Mouse (Mus musculus) embryonic facial prominence, embryonic 11.5 days (tissue): ENCODE data around the gene Nfic. TPM values are rescaled to one million over a fixed set of nuclear protein-coding genes. Genes with fewer than 3 reads are reported as not detected.

ENCODE experiments used
- ATAC-seq: fragments of 200-750 bp; cut with Nextera tagmentation; replicated peaks from 2 replicates; pipeline ENCODE4 v1.8.0; 2017; ENCODE audit warnings: low read depth; ENCODE audit not compliant: insufficient number of reproducible peaks, low FRiP score, low TSS enrichment
- DNase-seq: peaks from one replicate; pipeline ENCODE4 v3.0.0-alpha.2; 2015; ENCODE audit warnings: low spot score
- H3K27ac ChIP-seq: fragments of 300-500 bp; sonication (generic); replicated peaks from 2 replicates; pipeline ENCODE4 v1.5.1; 2014; ENCODE audit warnings: mild to moderate bottlenecking, low read depth, low read length, control low read depth
- H3K27me3 ChIP-seq: fragments of 300-500 bp; sonication (generic); 2 replicates; pipeline ENCODE4 v1.6.1; 2014; ENCODE audit warnings: mild to moderate bottlenecking, low read length, moderate library complexity, mixed read lengths; ENCODE audit not compliant: control insufficient read depth, insufficient read depth
- H3K36me3 ChIP-seq: fragments of 300-500 bp; sonication (generic); replicated peaks from 2 replicates; pipeline ENCODE4 v1.6.1; 2014; ENCODE audit warnings: low read depth, mild to moderate bottlenecking, low read length, moderate library complexity, mixed read lengths; ENCODE audit not compliant: control insufficient read depth, insufficient read depth
- H3K4me1 ChIP-seq: fragments of 300-500 bp; sonication (generic); 2 replicates; pipeline ENCODE4 v1.6.1; 2014; ENCODE audit warnings: low read length, mixed read lengths; ENCODE audit not compliant: control insufficient read depth, insufficient read depth
- H3K4me2 ChIP-seq: fragments of 300-500 bp; sonication (generic); 2 replicates; pipeline ENCODE4 v1.6.1; 2014; ENCODE audit warnings: low read depth, mild to moderate bottlenecking, control low read depth, low read length, moderate library complexity
- H3K4me3 ChIP-seq: fragments of 300-500 bp; sonication (generic); 2 replicates; pipeline ENCODE4 v1.5.1; 2014; ENCODE audit warnings: low read depth, low read length, control low read depth
- H3K9ac ChIP-seq: fragments of 300-500 bp; sonication (generic); replicated peaks from 2 replicates; pipeline ENCODE4 v1.6.1; 2014; ENCODE audit warnings: mild to moderate bottlenecking, control low read depth, low read length
- H3K9me3 ChIP-seq: fragments of 300-500 bp; sonication (generic); replicated peaks from 2 replicates; pipeline ENCODE4 v1.6.1; 2016; ENCODE audit warnings: mild to moderate bottlenecking, low read length, inconsistent platforms, mixed read lengths; ENCODE audit not compliant: control insufficient read depth
- WGBS: fragments of 180-500 bp; shearing (Covaris S2); extraction: QIAGEN DNeasy Blood & Tissue Kit; methylation state at CpG from one replicate; pipeline ENCODE4 v1.1.7; 2014; 5-methylcytosine and 5-hydroxymethylcytosine counted together
- polyA plus RNA-seq: library from polyadenylated mRNA; unstranded; fragments of >200 nt; fragmentation: Nextera tagmentation; extraction: Ambion mirVana; gene quantifications from 2 replicates; pipeline ENCODE4 v1.2.1, GENCODE M21; 2014

Gene Nfic
- polyA plus RNA-seq, 1 experiment from 2014 or later, result 13.1 TPM

GRCm38 (mm10) chr10:81421041-81421796 is 34.2 kb downstream of the Nfic start:
- WGBS, result 72% methylated on average over 4 of the region's 4 CpGs
- DNase-seq, result no peak
- peaks cover 5% of the 10 kb centered on the region for H3K4me1 ChIP-seq

GRCm38 (mm10) chr10:81420191-81420767 is 35.2 kb downstream of the Nfic start:
- DNase-seq (no peak), ATAC-seq (no peak)
- Histone ChIP-seq H3K36me3 (no peaks in the 10 kb centered on the region), H3K9ac (no peak overlapping the region), H3K4me2 (no peak overlapping the region), H3K4me3 (no peak overlapping the region), H3K27ac (no peak overlapping the region), H3K4me1 (peaks cover 5% of the 10 kb centered on the region), H3K27me3 (peaks cover 5% of the 10 kb centered on the region), H3K9me3 (no peaks in the 10 kb centered on the region)
- 86% methylated on average over 40 of the region's 40 CpGs for WGBS

More at GRCm38 (mm10) chr10:81421041-81421796, 34.2 kb downstream of the Nfic start:
- H3K4me2 ChIP-seq, result no peak overlapping the region
- H3K9me3 ChIP-seq, result no peaks in the 10 kb centered on the region
- no peaks in the 10 kb centered on the region for H3K36me3 ChIP-seq
- H3K27ac ChIP-seq, result no peak overlapping the region
- no peak overlapping the region for H3K9ac ChIP-seq
- peaks cover 13% of the 10 kb centered on the region for H3K27me3 ChIP-seq
- H3K4me3 ChIP-seq, result no peak overlapping the region
- no peak for ATAC-seq

DNA sequence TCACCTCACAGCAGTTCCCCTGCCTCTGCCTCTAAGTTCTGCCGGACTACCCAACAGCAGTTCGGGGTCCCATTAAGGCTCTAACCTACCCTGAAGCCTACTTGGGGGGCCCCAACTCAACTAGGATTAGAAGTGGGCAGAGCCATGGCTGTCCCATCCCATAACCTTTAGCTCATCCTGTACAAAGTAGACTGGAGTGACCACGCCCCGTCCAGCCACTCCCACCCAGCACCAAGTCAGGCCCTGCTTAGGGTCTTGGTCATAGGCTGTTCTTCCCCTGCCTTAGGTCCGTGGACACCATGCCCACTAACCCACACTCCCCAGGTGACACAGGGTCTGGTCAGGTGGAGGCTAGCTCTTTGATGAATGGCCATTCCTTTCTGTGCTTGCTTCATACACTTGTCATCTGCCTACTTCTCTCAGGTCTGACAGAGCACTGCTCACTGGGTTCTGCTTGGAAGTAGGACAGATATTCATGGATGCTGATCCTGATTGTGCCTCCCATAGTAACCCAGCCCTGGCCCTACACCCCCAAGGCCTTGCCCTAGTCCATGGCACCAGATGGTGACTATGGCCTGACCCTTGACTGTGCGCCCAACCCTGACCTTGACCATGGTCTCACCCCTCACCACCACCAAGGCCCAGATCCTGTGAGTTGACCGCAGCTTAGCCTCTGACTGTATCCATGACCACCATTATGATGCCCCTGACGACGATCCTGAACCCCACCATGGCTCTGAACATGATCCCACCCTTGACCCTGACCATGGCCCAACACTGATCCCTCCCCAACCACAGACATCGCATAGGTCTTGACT is 36.1 kb downstream of the Nfic start:
- H3K9me3 ChIP-seq, result no peaks in the 10 kb centered on the region

DNA sequence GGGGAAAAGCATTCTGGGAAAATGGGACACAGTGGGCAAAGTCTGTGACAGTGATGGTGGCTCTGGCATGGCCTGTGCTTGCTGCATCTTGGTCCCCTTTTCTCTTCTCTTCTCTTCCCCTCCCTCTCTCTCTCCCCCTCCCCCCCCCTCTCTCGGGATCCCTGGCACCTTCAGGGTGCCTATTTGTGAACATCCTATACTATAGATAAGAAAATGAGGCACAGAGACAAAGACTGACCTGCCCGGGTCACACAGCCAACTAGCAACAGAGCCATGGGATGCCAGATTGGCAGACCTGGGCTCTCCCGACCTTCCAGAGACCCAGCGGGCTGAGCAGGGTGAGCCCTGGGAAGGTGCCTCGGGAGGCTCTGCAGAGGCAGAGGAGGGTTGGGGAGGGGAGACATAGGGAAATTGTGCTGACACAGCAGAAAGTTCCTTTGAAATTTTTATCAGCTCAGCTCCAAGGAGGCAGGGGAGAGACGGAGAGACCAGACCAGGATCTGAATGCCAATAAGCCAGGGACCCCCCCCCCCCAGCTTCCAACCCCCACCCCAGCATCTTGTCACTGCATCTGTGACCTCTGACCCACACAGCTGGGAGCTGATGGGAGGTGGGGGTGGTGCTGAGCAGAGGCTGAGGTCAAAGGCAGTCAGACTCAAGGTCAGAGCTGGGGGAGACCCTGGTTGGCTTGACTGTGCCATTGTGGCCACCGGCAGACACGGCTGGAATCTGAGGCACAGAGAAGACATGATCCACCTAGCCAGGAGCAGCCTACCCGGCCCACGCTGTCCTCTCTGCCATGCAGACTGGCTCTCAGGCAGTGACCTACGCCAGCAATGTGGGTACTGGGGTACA is 37.0 kb downstream of the Nfic start:
- Histone ChIP-seq H3K36me3 (no peaks in the 10 kb centered on the region), H3K27ac (no peak overlapping the region), H3K4me3 (no peak overlapping the region), H3K27me3 (no peaks in the 10 kb centered on the region), H3K9ac (no peak overlapping the region; the same call in 1 of the 2 replicates), H3K4me2 (no peak overlapping the region), H3K9me3 (no peaks in the 10 kb centered on the region), H3K4me1 (peaks cover 7% of the 10 kb centered on the region)
- WGBS, result 39% methylated on average over 11 of the region's 11 CpGs
- no peak for DNase-seq
- ATAC-seq, result no peak

More for the DNA sequence above, 36.1 kb downstream of the Nfic start:
- Histone ChIP-seq H3K36me3 (no peaks in the 10 kb centered on the region), H3K4me1 (peaks cover 5% of the 10 kb centered on the region), H3K9ac (no peak overlapping the region), H3K4me3 (no peak overlapping the region), H3K27me3 (no peaks in the 10 kb centered on the region), H3K27ac (no peak overlapping the region), H3K4me2 (no peak overlapping the region)
- ATAC-seq, result no peak
- no peak for DNase-seq
- 89% methylated on average over 10 of the region's 10 CpGs for WGBS

GRCm38 (mm10) chr10:81417227-81418215 is 37.9 kb downstream of the Nfic start:
- WGBS, result 38% methylated on average over 12 of the region's 12 CpGs
- ATAC-seq (no peak), DNase-seq (no peak)
- peak overlapping the region; percentile 32; the same call in 1 of the 2 replicates for H3K27ac ChIP-seq
- H3K9me3 ChIP-seq, result no peaks in the 10 kb centered on the region
- no peaks in the 10 kb centered on the region for H3K36me3 ChIP-seq
- H3K4me1 ChIP-seq, result peaks cover 7% of the 10 kb centered on the region
- H3K4me2 ChIP-seq, result peak overlapping the region; percentile 75
- no peaks in the 10 kb centered on the region for H3K27me3 ChIP-seq
- peak overlapping the region; percentile 64 for H3K9ac ChIP-seq
- peak overlapping the region; percentile 30 for H3K4me3 ChIP-seq

GRCm38 (mm10) chr10:81416581-81417226 is 38.7 kb downstream of the Nfic start:
- Histone ChIP-seq H3K4me1 (peaks cover 7% of the 10 kb centered on the region), H3K4me3 (peak overlapping the region; percentile 30), H3K9me3 (no peaks in the 10 kb centered on the region), H3K36me3 (no peaks in the 10 kb centered on the region; the same call in 1 of the 2 replicates), H3K27ac (peak overlapping the region; percentile 32; the same call in 1 of the 2 replicates), H3K27me3 (no peaks in the 10 kb centered on the region), H3K9ac (peak overlapping the region; percentile 64), H3K4me2 (peak overlapping the region; percentile 75)
- DNase-seq, result peak; percentile 87
- ATAC-seq, result peak; percentile 29
- 1% methylated on average over 26 of the region's 26 CpGs for WGBS
